13 mouse cellular contexts compared by ENCODE assay signal in the genomic region with DNA sequence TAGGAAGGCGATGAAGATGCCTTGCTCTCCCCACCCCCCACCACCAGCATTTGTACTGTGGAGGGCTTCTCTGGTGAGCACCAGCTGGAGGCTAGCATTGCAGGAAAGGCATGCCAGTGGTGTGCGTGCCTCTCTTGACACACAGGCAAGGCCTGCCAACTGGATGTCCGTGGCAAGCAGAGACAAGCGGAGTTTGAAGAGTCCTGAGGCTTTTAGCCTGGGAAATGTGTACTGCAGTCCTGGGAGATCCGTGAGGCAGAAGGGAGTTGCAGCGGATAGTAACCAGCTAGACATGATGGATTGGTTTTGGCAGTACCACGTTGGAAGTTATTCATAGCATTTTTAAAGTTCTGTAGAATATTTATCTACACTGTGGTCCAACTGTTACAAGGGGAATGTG.
DNase-seq lines count a peak whose midpoint lies in the region; ATAC-seq lines count a peak whose summit lies in the region.
"Had no signal": no experiment of that assay in that cellular context is flagged by ENCODE, and none has a peak within 500 bp of the region (broad histone marks: within the 10 kb centered on the region; RNA-seq: fewer than 3 reads in every experiment).

No protein-coding gene starts in this region.

- DNase-seq in adrenal gland, adult (ENCODE audit: inconsistent age in 2 of 2, low spot score in 1 of 2), result peak; percentile 23 to 65
- no peak for DNase-seq in adrenal gland, postnatal 4 days (ENCODE audit: low spot score in 2 of 2)
- DNase-seq in hindbrain, embryonic 14.5 days (ENCODE audit: low spot score), result no peak
- DNase-seq in right cerebral cortex, postnatal 14 days, result peak; percentile 3
- no peak for DNase-seq in right cerebral cortex, adult 18-20 months

- no peaks in the 10 kb centered on the region for H3K27me3 ChIP-seq in hindbrain, embryonic 16.5 days (replicated peaks; ENCODE audit: control insufficient read depth, insufficient read depth, low read length)
- no peaks in the 10 kb centered on the region for H3K27me3 ChIP-seq in hindbrain, embryonic 14.5 days (ENCODE audit: control insufficient read depth, insufficient read depth, low read length)
- H3K27me3 ChIP-seq in stomach, embryonic 16.5 days (ENCODE audit: control insufficient read depth, insufficient read depth, low read length), result no peaks in the 10 kb centered on the region
- H3K27me3 ChIP-seq in forebrain, embryonic 13.5 days, result no peaks in the 10 kb centered on the region
- H3K27me3 ChIP-seq: heart, embryonic 13.5 days; limb, embryonic 15.5 days; lung, embryonic 15.5 days; midbrain, embryonic 12.5 days had no signal

- H3K4me3 ChIP-seq in hindbrain, embryonic 16.5 days (ENCODE audit: low read length), result no peak overlapping the region
- H3K4me3 ChIP-seq in hindbrain, embryonic 14.5 days (replicated peaks; ENCODE audit: low read length), result no peak overlapping the region
- H3K4me3 ChIP-seq in stomach, embryonic 16.5 days (replicated peaks; ENCODE audit: low read length), result no peak overlapping the region
- no peak overlapping the region for H3K4me3 ChIP-seq in forebrain, embryonic 13.5 days
- H3K4me3 ChIP-seq: heart, embryonic 13.5 days; left cerebral cortex, adult 2 months; limb, embryonic 15.5 days; lung, embryonic 15.5 days; midbrain, embryonic 12.5 days had no signal

- WGBS in hindbrain, embryonic 16.5 days, result 59% methylated on average over 7 of the region's 7 CpGs
- 70% methylated on average over 7 of the region's 7 CpGs for WGBS in hindbrain, embryonic 14.5 days
- WGBS in stomach, embryonic 16.5 days, result 43% methylated on average over 7 of the region's 7 CpGs
- 89% methylated on average over 7 of the region's 7 CpGs for WGBS in forebrain, embryonic 13.5 days

- H3K4me1 ChIP-seq in hindbrain, embryonic 16.5 days (ENCODE audit: control insufficient read depth, insufficient read depth, low read depth, low read length), result no peaks in the 10 kb centered on the region
- H3K4me1 ChIP-seq in hindbrain, embryonic 14.5 days (replicated peaks; ENCODE audit: control insufficient read depth, insufficient read depth, low read length), result no peaks in the 10 kb centered on the region
- peaks cover 41% of the 10 kb centered on the region for H3K4me1 ChIP-seq in stomach, embryonic 16.5 days (ENCODE audit: control insufficient read depth, insufficient read depth, low read length)
- H3K4me1 ChIP-seq in forebrain, embryonic 13.5 days, result no peaks in the 10 kb centered on the region
- H3K4me1 ChIP-seq: midbrain, embryonic 12.5 days had no signal

- H3K27ac ChIP-seq in hindbrain, embryonic 16.5 days (ENCODE audit: low read depth, low read length), result no peak overlapping the region
- H3K27ac ChIP-seq in hindbrain, embryonic 14.5 days, result no peak overlapping the region
- H3K27ac ChIP-seq in stomach, embryonic 16.5 days (ENCODE audit: low read length), result peak overlapping the region; percentile 13
- no peak overlapping the region for H3K27ac ChIP-seq in forebrain, embryonic 13.5 days
- H3K27ac ChIP-seq: heart, embryonic 13.5 days; left cerebral cortex, adult 2 months; limb, embryonic 15.5 days; lung, embryonic 15.5 days; midbrain, embryonic 12.5 days had no signal

- ATAC-seq in hindbrain, embryonic 16.5 days, result 0 out of 2 replicates have a peak, but pooled peaks have one; percentile 22
- ATAC-seq in hindbrain, embryonic 14.5 days (ENCODE audit: low FRiP score), result no peak
- ATAC-seq in stomach, embryonic 16.5 days (ENCODE audit: insufficient read depth, low FRiP score), result 0 out of 2 replicates have a peak, but pooled peaks have one; percentile 31
- no peak for ATAC-seq in forebrain, embryonic 13.5 days

- no peak overlapping the region for H3K4me2 ChIP-seq in hindbrain, embryonic 16.5 days (ENCODE audit: low read length)
- no peak overlapping the region for H3K4me2 ChIP-seq in hindbrain, embryonic 14.5 days (replicated peaks)
- H3K4me2 ChIP-seq in stomach, embryonic 16.5 days (ENCODE audit: low read depth, low read length), result no peak overlapping the region
- H3K4me2 ChIP-seq in forebrain, embryonic 13.5 days, result no peak overlapping the region
- H3K4me2 ChIP-seq: heart, embryonic 13.5 days; limb, embryonic 15.5 days; lung, embryonic 15.5 days; midbrain, embryonic 12.5 days had no signal

- H3K9ac ChIP-seq in hindbrain, embryonic 16.5 days (ENCODE audit: low read depth, low read length), result no peak overlapping the region
- H3K9ac ChIP-seq in hindbrain, embryonic 14.5 days, result no peak overlapping the region
- no peak overlapping the region for H3K9ac ChIP-seq in stomach, embryonic 16.5 days (ENCODE audit: low read length)
- no peak overlapping the region for H3K9ac ChIP-seq in forebrain, embryonic 13.5 days
- H3K9ac ChIP-seq: heart, embryonic 13.5 days; limb, embryonic 15.5 days; lung, embryonic 15.5 days; midbrain, embryonic 12.5 days had no signal

- H3K36me3 ChIP-seq in hindbrain, embryonic 16.5 days (ENCODE audit: control insufficient read depth, insufficient read depth, low read length), result no peaks in the 10 kb centered on the region
- no peaks in the 10 kb centered on the region for H3K36me3 ChIP-seq in hindbrain, embryonic 14.5 days (replicated peaks; ENCODE audit: control insufficient read depth, insufficient read depth)
- H3K36me3 ChIP-seq in stomach, embryonic 16.5 days (ENCODE audit: control insufficient read depth, insufficient read depth, low read length), result no peaks in the 10 kb centered on the region; the same call in 1 of the 2 replicates
- no peaks in the 10 kb centered on the region for H3K36me3 ChIP-seq in forebrain, embryonic 13.5 days (ENCODE audit: poor library complexity, severe bottlenecking)
- H3K36me3 ChIP-seq: limb, embryonic 15.5 days; lung, embryonic 15.5 days; midbrain, embryonic 12.5 days had no signal

- no peaks in the 10 kb centered on the region for H3K9me3 ChIP-seq in hindbrain, embryonic 16.5 days (ENCODE audit: control insufficient read depth, low read length)
- H3K9me3 ChIP-seq in hindbrain, embryonic 14.5 days (ENCODE audit: control insufficient read depth, low read length), result no peaks in the 10 kb centered on the region
- H3K9me3 ChIP-seq in stomach, embryonic 16.5 days (replicated peaks; ENCODE audit: control insufficient read depth, low read length), result no peaks in the 10 kb centered on the region
- 0 out of 2 replicates have a peak, but pooled peaks cover 8% of the 10 kb centered on the region for H3K9me3 ChIP-seq in forebrain, embryonic 13.5 days (replicated peaks)
- H3K9me3 ChIP-seq: limb, embryonic 15.5 days; lung, embryonic 15.5 days; midbrain, embryonic 12.5 days had no signal

Comparison
In these comparisons a context has a peak if more than half of its experiments do, and no peak if none do; other contexts are left out.
1. DNase-seq: peak in adrenal gland, adult (2 of 2) and right cerebral cortex, postnatal 14 days (single experiment); none in adrenal gland, postnatal 4 days (0 of 2), hindbrain, embryonic 14.5 days (single experiment) and right cerebral cortex, adult 18-20 months (single experiment).
2. ATAC-seq: peak in hindbrain, embryonic 16.5 days (single experiment) and stomach, embryonic 16.5 days (single experiment); none in hindbrain, embryonic 14.5 days (single experiment) and forebrain, embryonic 13.5 days (single experiment).